Mouse (Mus musculus): ENCODE data around the gene Gm5415.
"Not testable (repeated sequence)": the region's sequence is repeated elsewhere in the genome, so short reads cannot be mapped to it uniquely, and the experiment has no call there.

Gene Gm5415

GRCm38 (mm10) chr1:32547194-32547593 is at the start of gene Gm5415:
TSS of gene Gm5415 (minus strand) at chr1:32547294.
- not testable (repeated sequence) for DNase-seq (ENCODE audit: low spot score)

DNA sequence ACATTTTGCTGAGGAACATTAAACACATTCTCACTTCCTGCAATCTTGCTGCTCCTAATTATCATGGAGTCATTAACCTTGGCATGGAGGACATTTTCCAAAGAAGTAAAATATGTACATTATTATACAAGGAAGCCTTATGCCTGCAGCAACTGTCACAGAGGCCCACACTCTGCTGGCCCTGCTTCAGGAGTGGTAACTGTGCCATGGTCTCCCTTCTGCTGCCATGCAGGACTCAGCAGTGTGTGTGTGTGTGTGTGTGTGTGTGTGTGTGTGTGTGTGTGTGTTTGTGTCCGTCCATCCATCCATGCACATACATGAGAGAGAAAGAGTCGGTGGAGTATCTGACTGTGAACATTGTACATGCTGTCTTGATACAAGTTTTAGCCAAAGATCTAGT is 21.8 kb upstream of the Gm5415 start:
- no peak for DNase-seq (ENCODE audit: low spot score)

- DNase-seq (ENCODE audit: low spot score), result peak; percentile 58
Measured at GRCm38 (mm10) chr1:32553925-32554324, 6.8 kb upstream of the Gm5415 start.

- DNase-seq (ENCODE audit: low spot score), result no peak
Measured at GRCm38 (mm10) chr1:32553459-32553858, 6.4 kb upstream of the Gm5415 start.

GRCm38 (mm10) chr1:32503381-32503780 is 43.7 kb downstream of the Gm5415 start:
- DNase-seq (ENCODE audit: low spot score), result no peak

Data from retina, embryonic 14.5 days (tissue).